Mouse (Mus musculus): ENCODE results near the gene Scamp3. TPM values are rescaled to one million over a fixed set of nuclear protein-coding genes. Genes with fewer than 3 reads are reported as not detected.
A peak's percentile ranks its signal among the peaks of the same experiment; 100 is the strongest.

The Scamp3 gene
- 126 and 153 TPM in 2 replicates for polyA plus RNA-seq (2014; fragmentation: Nextera tagmentation; extraction: Ambion mirVana)

DNA sequence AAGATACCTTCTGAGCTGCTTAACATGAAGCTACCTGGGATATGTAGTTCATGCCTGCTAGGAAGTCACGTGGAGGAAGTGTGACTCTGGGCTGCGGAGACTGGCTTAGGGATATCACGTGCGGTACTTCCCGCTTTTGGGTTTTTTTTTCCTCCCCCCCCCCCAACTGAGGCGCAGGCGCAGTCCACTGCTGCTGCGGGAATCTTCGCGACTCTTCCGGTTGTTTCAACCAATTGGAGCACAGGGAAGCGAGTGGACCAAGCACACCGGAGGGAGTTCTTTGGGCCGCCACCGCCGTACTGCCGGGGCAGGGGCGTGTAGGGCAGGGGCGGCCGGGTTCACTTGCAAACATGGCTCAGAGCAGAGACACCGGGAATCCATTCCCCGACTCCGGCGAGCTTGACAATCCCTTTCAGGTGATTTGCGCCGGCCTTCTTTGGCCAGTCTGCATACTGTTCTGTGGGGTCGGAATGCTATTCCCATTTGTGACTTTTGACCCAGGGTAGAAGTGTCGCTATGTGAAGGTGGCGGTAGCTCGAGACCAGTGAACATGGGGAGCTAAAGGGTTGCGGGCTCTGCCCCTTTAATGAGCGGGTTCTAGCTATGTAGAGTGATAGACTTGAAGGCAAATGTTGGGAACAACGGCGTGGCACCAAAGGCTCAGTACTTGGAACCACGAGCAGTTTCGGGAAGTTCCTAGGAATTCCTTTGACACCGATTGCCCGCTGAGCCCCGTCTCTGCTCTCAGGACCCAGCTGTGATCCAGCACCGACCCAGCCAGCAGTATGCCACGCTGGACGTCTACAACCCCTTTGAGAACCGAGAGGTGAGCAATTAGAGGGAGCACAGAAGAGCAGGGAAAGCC, at the start of gene Scamp3:
Gene Scamp3, plus strand, starts transcription at position 232 of the 865 bp plus-strand sequence.
- Histone ChIP-seq H3K27me3 (ENCODE audit: control insufficient read depth, insufficient read depth, low read length) (no peaks in the 10 kb centered on the region), H3K4me3 (ENCODE audit: low read depth, low read length) (peak within 1 kb of the TSS; percentile 58), H3K4me2 (ENCODE audit: low read depth, low read length) (peak within 1 kb of the TSS; percentile 87), H3K9me3 (ENCODE audit: control insufficient read depth, low read length) (no peaks in the 10 kb centered on the region), H3K9ac (replicated peaks; ENCODE audit: low read depth, low read length) (peak within 1 kb of the TSS; percentile 66), H3K36me3 (ENCODE audit: control insufficient read depth, insufficient read depth, low read length) (peaks cover 57% of the 10 kb centered on the region), H3K27ac (ENCODE audit: low read depth, low read length) (peak within 1 kb of the TSS; percentile 36), H3K4me1 (ENCODE audit: control insufficient read depth, insufficient read depth, low read length) (peaks cover 11% of the 10 kb centered on the region)
- ATAC-seq (ENCODE audit: low read depth), result peak; percentile 96
- under 1% methylated on average over 43 of the region's 43 CpGs for WGBS

DNA sequence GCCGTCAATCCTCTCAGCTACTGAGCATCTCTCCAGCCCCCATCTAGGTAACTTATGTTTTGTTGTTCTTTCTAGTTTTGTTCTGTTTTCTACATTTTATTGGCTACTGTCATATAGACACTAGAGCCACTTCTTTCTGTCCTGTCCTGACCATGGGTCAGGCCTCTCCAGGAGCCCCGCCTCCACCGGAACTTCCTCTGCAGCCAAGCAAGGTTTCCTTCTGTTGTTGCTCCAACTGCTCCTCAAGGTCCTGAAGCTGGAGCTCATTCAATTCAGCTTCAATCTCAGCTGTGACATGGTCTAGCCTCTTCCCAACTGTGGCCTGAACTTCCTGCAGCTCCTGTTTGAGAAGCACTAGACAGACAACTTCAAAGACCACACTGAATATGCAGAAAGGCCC, 47.4 kb upstream of the Scamp3 start:
- no peak overlapping the region for H3K27ac ChIP-seq (ENCODE audit: low read depth, low read length)
- no peak overlapping the region for H3K4me3 ChIP-seq (ENCODE audit: low read depth, low read length)
- H3K4me1 ChIP-seq (ENCODE audit: control insufficient read depth, insufficient read depth, low read length), result no peaks in the 10 kb centered on the region
- H3K9ac ChIP-seq (replicated peaks; ENCODE audit: low read depth, low read length), result no peak overlapping the region
- H3K27me3 ChIP-seq (ENCODE audit: control insufficient read depth, insufficient read depth, low read length), result no peaks in the 10 kb centered on the region
- H3K4me2 ChIP-seq (ENCODE audit: low read depth, low read length), result no peak overlapping the region
- H3K9me3 ChIP-seq (ENCODE audit: control insufficient read depth, low read length), result no peaks in the 10 kb centered on the region
- no peaks in the 10 kb centered on the region for H3K36me3 ChIP-seq (ENCODE audit: control insufficient read depth, insufficient read depth, low read length)
- no peak for ATAC-seq (ENCODE audit: low read depth)
- 97% methylated on average over 3 of the region's 3 CpGs for WGBS

- Histone ChIP-seq H3K27ac (ENCODE audit: low read depth, low read length) (no peak overlapping the region), H3K9ac (replicated peaks; ENCODE audit: low read depth, low read length) (peak overlapping the region; percentile 25; the same call in 1 of the 2 replicates), H3K4me1 (ENCODE audit: control insufficient read depth, insufficient read depth, low read length) (no peaks in the 10 kb centered on the region), H3K27me3 (ENCODE audit: control insufficient read depth, insufficient read depth, low read length) (no peaks in the 10 kb centered on the region), H3K4me3 (ENCODE audit: low read depth, low read length) (no peak overlapping the region), H3K4me2 (ENCODE audit: low read depth, low read length) (peak overlapping the region; percentile 53; the same call in 1 of the 2 replicates), H3K36me3 (ENCODE audit: control insufficient read depth, insufficient read depth, low read length) (no peaks in the 10 kb centered on the region), H3K9me3 (ENCODE audit: control insufficient read depth, low read length) (no peaks in the 10 kb centered on the region)
- no peak for ATAC-seq (ENCODE audit: low read depth)
- 43% methylated on average over 4 of the region's 4 CpGs for WGBS
Observed at GRCm38 (mm10) chr3:89131816-89132215, 45.5 kb upstream of the Scamp3 start.

GRCm38 (mm10) chr3:89132285-89133062, 44.8 kb upstream of the Scamp3 start:
- Histone ChIP-seq H3K4me3 (ENCODE audit: low read depth, low read length) (peak overlapping the region; percentile 24), H3K9ac (replicated peaks; ENCODE audit: low read depth, low read length) (peak overlapping the region; percentile 25; the same call in 1 of the 2 replicates), H3K4me1 (ENCODE audit: control insufficient read depth, insufficient read depth, low read length) (no peaks in the 10 kb centered on the region), H3K4me2 (ENCODE audit: low read depth, low read length) (peak overlapping the region; percentile 53), H3K27me3 (ENCODE audit: control insufficient read depth, insufficient read depth, low read length) (no peaks in the 10 kb centered on the region), H3K36me3 (ENCODE audit: control insufficient read depth, insufficient read depth, low read length) (no peaks in the 10 kb centered on the region), H3K27ac (ENCODE audit: low read depth, low read length) (no peak overlapping the region), H3K9me3 (ENCODE audit: control insufficient read depth, low read length) (no peaks in the 10 kb centered on the region)
- ATAC-seq (ENCODE audit: low read depth), result peak; percentile 49; the same call in 1 of the 2 replicates
- WGBS, result 17% methylated on average over 29 of the region's 30 CpGs

- Histone ChIP-seq H3K4me3 (ENCODE audit: low read depth, low read length) (no peak overlapping the region), H3K4me2 (ENCODE audit: low read depth, low read length) (no peak overlapping the region), H3K27me3 (ENCODE audit: control insufficient read depth, insufficient read depth, low read length) (no peaks in the 10 kb centered on the region), H3K36me3 (ENCODE audit: control insufficient read depth, insufficient read depth, low read length) (no peaks in the 10 kb centered on the region), H3K4me1 (ENCODE audit: control insufficient read depth, insufficient read depth, low read length) (no peaks in the 10 kb centered on the region), H3K9me3 (ENCODE audit: control insufficient read depth, low read length) (no peaks in the 10 kb centered on the region), H3K9ac (replicated peaks; ENCODE audit: low read depth, low read length) (no peak overlapping the region), H3K27ac (ENCODE audit: low read depth, low read length) (no peak overlapping the region)
- WGBS, result 83% methylated on average over 7 of the region's 7 CpGs
- no peak for ATAC-seq (ENCODE audit: low read depth)
Observed at GRCm38 (mm10) chr3:89133063-89133450, 44.2 kb upstream of the Scamp3 start.

GRCm38 (mm10) chr3:89133752-89134151, 43.5 kb upstream of the Scamp3 start:
- Histone ChIP-seq H3K27me3 (ENCODE audit: control insufficient read depth, insufficient read depth, low read length) (no peaks in the 10 kb centered on the region), H3K4me3 (ENCODE audit: low read depth, low read length) (no peak overlapping the region), H3K4me1 (ENCODE audit: control insufficient read depth, insufficient read depth, low read length) (no peaks in the 10 kb centered on the region), H3K4me2 (ENCODE audit: low read depth, low read length) (no peak overlapping the region), H3K36me3 (ENCODE audit: control insufficient read depth, insufficient read depth, low read length) (no peaks in the 10 kb centered on the region), H3K27ac (ENCODE audit: low read depth, low read length) (no peak overlapping the region), H3K9me3 (ENCODE audit: control insufficient read depth, low read length) (no peaks in the 10 kb centered on the region), H3K9ac (replicated peaks; ENCODE audit: low read depth, low read length) (no peak overlapping the region)
- ATAC-seq (ENCODE audit: low read depth), result no peak
- 84% methylated on average over 1 of the region's 1 CpGs for WGBS

GRCm38 (mm10) chr3:89135958-89136357, 41.3 kb upstream of the Scamp3 start, which contains the start of gene Pklr:
Gene Pklr (plus strand): TSS chr3:89136142.
- Histone ChIP-seq H3K4me1 (ENCODE audit: control insufficient read depth, insufficient read depth, low read length) (no peaks in the 10 kb centered on the region), H3K4me2 (ENCODE audit: low read depth, low read length) (no peak within 1 kb of the TSS), H3K9me3 (ENCODE audit: control insufficient read depth, low read length) (no peaks in the 10 kb centered on the region), H3K9ac (replicated peaks; ENCODE audit: low read depth, low read length) (no peak within 1 kb of the TSS), H3K27me3 (ENCODE audit: control insufficient read depth, insufficient read depth, low read length) (no peaks in the 10 kb centered on the region), H3K36me3 (ENCODE audit: control insufficient read depth, insufficient read depth, low read length) (no peaks in the 10 kb centered on the region), H3K4me3 (ENCODE audit: low read depth, low read length) (no peak within 1 kb of the TSS), H3K27ac (ENCODE audit: low read depth, low read length) (no peak within 1 kb of the TSS)
- no peak for ATAC-seq (ENCODE audit: low read depth)
- WGBS, result 56% methylated on average over 3 of the region's 3 CpGs

DNA sequence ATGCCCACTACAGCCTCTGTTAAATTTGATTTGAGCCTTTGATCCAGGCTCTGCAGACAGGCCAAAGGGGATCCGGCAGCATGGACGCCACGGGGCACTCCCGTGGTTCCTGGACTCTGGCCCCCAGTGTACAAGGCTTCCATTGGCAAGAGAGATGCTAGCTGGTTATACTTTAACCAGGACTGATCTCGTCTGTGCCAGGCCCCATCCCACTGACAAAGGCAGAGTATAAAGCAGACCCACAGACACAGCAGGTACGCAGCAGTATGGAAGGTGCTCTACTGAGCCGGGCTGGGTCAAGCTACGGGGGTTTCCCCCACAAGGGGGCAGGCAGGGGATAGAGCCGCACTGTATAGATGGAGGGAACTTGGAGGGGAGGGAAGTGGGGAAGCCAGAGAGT, 40.9 kb upstream of the Scamp3 start:
- Histone ChIP-seq H3K36me3 (ENCODE audit: control insufficient read depth, insufficient read depth, low read length) (no peaks in the 10 kb centered on the region), H3K27me3 (ENCODE audit: control insufficient read depth, insufficient read depth, low read length) (no peaks in the 10 kb centered on the region), H3K9ac (replicated peaks; ENCODE audit: low read depth, low read length) (no peak overlapping the region), H3K4me2 (ENCODE audit: low read depth, low read length) (no peak overlapping the region), H3K27ac (ENCODE audit: low read depth, low read length) (no peak overlapping the region), H3K4me3 (ENCODE audit: low read depth, low read length) (no peak overlapping the region), H3K4me1 (ENCODE audit: control insufficient read depth, insufficient read depth, low read length) (no peaks in the 10 kb centered on the region), H3K9me3 (ENCODE audit: control insufficient read depth, low read length) (no peaks in the 10 kb centered on the region)
- 17% methylated on average over 9 of the region's 9 CpGs for WGBS
- ATAC-seq (ENCODE audit: low read depth), result no peak

DNA sequence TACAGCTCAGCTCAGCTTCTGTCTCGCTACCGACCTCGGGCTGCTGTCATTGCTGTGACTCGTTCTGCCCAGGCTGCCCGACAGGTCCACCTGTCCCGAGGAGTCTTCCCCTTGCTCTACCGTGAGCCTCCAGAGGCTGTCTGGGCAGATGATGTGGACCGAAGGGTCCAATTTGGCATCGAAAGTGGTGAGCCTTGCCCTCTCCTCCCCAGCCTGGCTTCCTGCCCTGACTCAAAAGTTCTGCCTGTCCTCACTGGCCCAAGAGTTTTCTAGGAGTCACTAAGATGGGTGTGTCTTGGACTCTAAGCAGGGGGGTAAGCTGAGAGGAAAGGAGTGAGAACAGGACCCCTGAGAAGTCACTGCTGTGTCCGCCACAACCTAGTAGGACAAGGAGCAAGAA, 32.5 kb upstream of the Scamp3 start:
- no peak for ATAC-seq (ENCODE audit: low read depth)
- no peak overlapping the region for H3K27ac ChIP-seq (ENCODE audit: low read depth, low read length)
- no peaks in the 10 kb centered on the region for H3K4me1 ChIP-seq (ENCODE audit: control insufficient read depth, insufficient read depth, low read length)
- H3K9me3 ChIP-seq (ENCODE audit: control insufficient read depth, low read length), result no peaks in the 10 kb centered on the region
- no peak overlapping the region for H3K4me2 ChIP-seq (ENCODE audit: low read depth, low read length)
- H3K36me3 ChIP-seq (ENCODE audit: control insufficient read depth, insufficient read depth, low read length), result peaks cover 5% of the 10 kb centered on the region; the same call in 1 of the 2 replicates
- no peak overlapping the region for H3K9ac ChIP-seq (replicated peaks; ENCODE audit: low read depth, low read length)
- no peaks in the 10 kb centered on the region for H3K27me3 ChIP-seq (ENCODE audit: control insufficient read depth, insufficient read depth, low read length)
- no peak overlapping the region for H3K4me3 ChIP-seq (ENCODE audit: low read depth, low read length)
- WGBS, result 83% methylated on average over 10 of the region's 10 CpGs

Data from neural tube, embryonic 14.5 days (tissue).